Comparison of ENCODE assay signal across 8 mouse cellular contexts in the genomic region with DNA sequence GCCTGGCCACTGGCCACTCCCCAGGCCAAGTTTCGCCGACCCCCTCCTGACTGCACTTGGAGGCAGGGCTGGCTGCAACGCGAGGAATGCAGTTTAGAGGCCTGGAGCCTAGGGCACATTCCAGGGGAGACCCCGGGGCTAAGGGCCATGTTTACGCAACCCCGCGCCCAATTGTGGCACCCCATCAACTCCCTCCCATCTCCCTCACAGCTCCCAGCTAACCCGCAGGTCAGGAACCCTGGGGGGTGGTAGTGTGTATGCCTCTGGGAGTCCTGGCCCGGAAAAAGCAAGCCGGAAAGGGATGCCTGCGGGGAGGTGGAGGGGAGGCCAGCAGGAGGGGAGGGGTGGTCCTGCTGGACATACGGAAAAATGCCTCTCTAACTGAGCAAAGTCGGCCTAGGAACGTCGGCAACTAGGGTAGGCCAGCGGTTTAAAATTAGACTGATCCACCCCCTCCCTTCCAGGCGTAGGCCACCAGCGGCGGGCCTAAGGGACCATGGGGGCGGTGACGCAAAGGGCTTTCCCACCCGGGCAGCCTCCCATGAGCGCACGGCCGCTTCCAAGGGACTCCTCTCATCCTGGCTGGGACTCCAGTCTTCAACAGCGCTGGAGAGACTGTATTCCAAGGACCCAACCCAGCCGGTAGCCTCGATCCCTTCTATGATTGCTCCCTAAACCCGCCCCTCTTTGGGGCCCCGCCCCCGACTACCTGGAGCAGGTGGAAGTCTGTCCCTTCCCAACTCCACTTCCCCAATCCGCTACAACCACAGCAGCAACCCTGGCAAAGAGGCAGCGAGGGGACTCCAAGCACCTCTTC. TPM values are rescaled to one million over a fixed set of nuclear protein-coding genes. Genes with fewer than 3 reads are reported as not detected.
DNase-seq lines count a peak whose midpoint lies in the region; ATAC-seq lines count a peak whose summit lies in the region.

No protein-coding gene starts in this region.

- peak overlapping the region; percentile 75 for H3K4me3 ChIP-seq in embryonic facial prominence, embryonic 12.5 days
- H3K4me3 ChIP-seq in heart, embryonic 10.5 days: peak overlapping the region; percentile 72
- H3K4me3 ChIP-seq in kidney, embryonic 14.5 days (ENCODE audit: low read length): peak overlapping the region; percentile 79
- peak overlapping the region; percentile 64 for H3K4me3 ChIP-seq in lung, embryonic 15.5 days

- ATAC-seq in embryonic facial prominence, embryonic 12.5 days (ENCODE audit: insufficient number of reproducible peaks, insufficient read depth, low FRiP score, low TSS enrichment): peak; percentile 16
- peak; percentile 41 for ATAC-seq in kidney, embryonic 14.5 days (ENCODE audit: low FRiP score, low TSS enrichment)
- peak; percentile 64 for ATAC-seq in lung, embryonic 15.5 days (ENCODE audit: borderline replicate concordance, extremely low read depth, low FRiP score, low TSS enrichment)
- no peak for ATAC-seq in megakaryocyte-erythroid progenitor cell, adult 5-6 weeks (replicated peaks; ENCODE audit: low FRiP score, low TSS enrichment, poor library complexity, severe bottlenecking)

- peak overlapping the region; percentile 90 for H3K4me2 ChIP-seq in embryonic facial prominence, embryonic 12.5 days (replicated peaks)
- peak overlapping the region; percentile 92 for H3K4me2 ChIP-seq in kidney, embryonic 14.5 days (replicated peaks; ENCODE audit: low read depth, low read length)
- H3K4me2 ChIP-seq in lung, embryonic 15.5 days: peak overlapping the region; percentile 98

- H3K27ac ChIP-seq in embryonic facial prominence, embryonic 12.5 days: peak overlapping the region; percentile 82
- H3K27ac ChIP-seq in heart, embryonic 10.5 days: peak overlapping the region; percentile 89
- peak overlapping the region; percentile 84 for H3K27ac ChIP-seq in kidney, embryonic 14.5 days (ENCODE audit: low read depth, low read length)
- peak overlapping the region; percentile 97 for H3K27ac ChIP-seq in lung, embryonic 15.5 days

- no peaks in the 10 kb centered on the region for H3K36me3 ChIP-seq in embryonic facial prominence, embryonic 12.5 days
- no peaks in the 10 kb centered on the region for H3K36me3 ChIP-seq in heart, embryonic 10.5 days
- no peaks in the 10 kb centered on the region for H3K36me3 ChIP-seq in kidney, embryonic 14.5 days (ENCODE audit: control insufficient read depth, insufficient read depth, low read length)
- 0 out of 2 replicates have a peak, but pooled peaks cover 6% of the 10 kb centered on the region for H3K36me3 ChIP-seq in lung, embryonic 15.5 days

- peaks cover 38% of the 10 kb centered on the region for H3K4me1 ChIP-seq in embryonic facial prominence, embryonic 12.5 days
- peaks cover 60% of the 10 kb centered on the region for H3K4me1 ChIP-seq in heart, embryonic 10.5 days
- peaks cover 27% of the 10 kb centered on the region for H3K4me1 ChIP-seq in kidney, embryonic 14.5 days (ENCODE audit: control insufficient read depth, insufficient read depth, low read length)
- H3K4me1 ChIP-seq in lung, embryonic 15.5 days: peaks cover 66% of the 10 kb centered on the region

- no peaks in the 10 kb centered on the region for H3K27me3 ChIP-seq in embryonic facial prominence, embryonic 12.5 days
- H3K27me3 ChIP-seq in heart, embryonic 10.5 days (ENCODE audit: insufficient read depth, poor library complexity, severe bottlenecking): no peaks in the 10 kb centered on the region
- no peaks in the 10 kb centered on the region for H3K27me3 ChIP-seq in kidney, embryonic 14.5 days (ENCODE audit: control insufficient read depth, insufficient read depth, low read length)
- no peaks in the 10 kb centered on the region for H3K27me3 ChIP-seq in lung, embryonic 15.5 days

- WGBS in embryonic facial prominence, embryonic 12.5 days: 1% methylated on average over 34 of the region's 34 CpGs
- under 1% methylated on average over 34 of the region's 34 CpGs for WGBS in heart, embryonic 10.5 days
- WGBS in kidney, embryonic 14.5 days: 1% methylated on average over 28 of the region's 34 CpGs
- 0% methylated on average over 34 of the region's 34 CpGs for WGBS in lung, embryonic 15.5 days

- H3K9ac ChIP-seq in embryonic facial prominence, embryonic 12.5 days: peak overlapping the region; percentile 63
- H3K9ac ChIP-seq in kidney, embryonic 14.5 days (ENCODE audit: low read depth, low read length): peak overlapping the region; percentile 74
- peak overlapping the region; percentile 72 for H3K9ac ChIP-seq in lung, embryonic 15.5 days

- no peaks in the 10 kb centered on the region for H3K9me3 ChIP-seq in embryonic facial prominence, embryonic 12.5 days
- H3K9me3 ChIP-seq in heart, embryonic 10.5 days: no peaks in the 10 kb centered on the region
- H3K9me3 ChIP-seq in kidney, embryonic 14.5 days (ENCODE audit: control insufficient read depth, low read length): no peaks in the 10 kb centered on the region
- no peaks in the 10 kb centered on the region for H3K9me3 ChIP-seq in lung, embryonic 15.5 days

- DNase-seq in 3T3-L1 (ENCODE audit: low read depth, low spot score) (peak; percentile 77), R1 (ENCODE audit: low read depth, low spot score) (peak; percentile 82)
- peak; percentile 87 for DNase-seq in heart, embryonic 10.5 days (ENCODE audit: low spot score)
- peak; percentile 44 for DNase-seq in ovary, postnatal 10 days (ENCODE audit: low spot score)

RNA-seq across cellular contexts. Expression of a gene that starts 0.9 kb away (rescaled TPM):
- polyA plus RNA-seq in embryonic facial prominence, embryonic 12.5 days (2016; fragmentation: Nextera tagmentation; extraction: Ambion mirVana): 2.3 TPM in 2 replicates
- polyA plus RNA-seq in heart, embryonic 10.5 days (2016; fragmentation: Nextera tagmentation; extraction: Ambion mirVana): 2.1 and 3.0 TPM in 2 replicates
- 5.1 and 6.0 TPM in 2 replicates for polyA plus RNA-seq in kidney, embryonic 14.5 days (2014; fragmentation: Nextera tagmentation; extraction: Ambion mirVana)
- polyA plus RNA-seq in lung, embryonic 15.5 days (2015; fragmentation: Nextera tagmentation; extraction: Ambion mirVana): 10.6 and 11.9 TPM in 2 replicates
- total RNA-seq in megakaryocyte-erythroid progenitor cell, adult 5-6 weeks (2014; fragmentation: Nextera tagmentation): 7.0 and 9.1 TPM in 2 replicates
- total RNA-seq in megakaryocyte-erythroid progenitor cell, adult 5-6 weeks (2017): 0.99 and 8.2 TPM in 2 replicates

RNA-seq across cellular contexts. Expression of a gene that starts 1.8 kb away (rescaled TPM):
- 5.9 and 7.4 TPM in 2 replicates for polyA plus RNA-seq in embryonic facial prominence, embryonic 12.5 days (2016; fragmentation: Nextera tagmentation; extraction: Ambion mirVana)
- polyA plus RNA-seq in heart, embryonic 10.5 days (2016; fragmentation: Nextera tagmentation; extraction: Ambion mirVana): 1.8 and 2.4 TPM in 2 replicates
- polyA plus RNA-seq in kidney, embryonic 14.5 days (2014; fragmentation: Nextera tagmentation; extraction: Ambion mirVana): 2.6 and 4.0 TPM in 2 replicates
- 6.4 and 7.2 TPM in 2 replicates for polyA plus RNA-seq in lung, embryonic 15.5 days (2015; fragmentation: Nextera tagmentation; extraction: Ambion mirVana)
- 0.22 TPM in 1 of 2 replicates, not detected in the other for total RNA-seq in megakaryocyte-erythroid progenitor cell, adult 5-6 weeks (2014; fragmentation: Nextera tagmentation)
- 0.04 TPM in 1 of 2 replicates, not detected in the other for total RNA-seq in megakaryocyte-erythroid progenitor cell, adult 5-6 weeks (2017)

RNA-seq across cellular contexts. Expression of a gene that starts 20.7 kb away (rescaled TPM):
- 103 and 106 TPM in 2 replicates for polyA plus RNA-seq in embryonic facial prominence, embryonic 12.5 days (2016; fragmentation: Nextera tagmentation; extraction: Ambion mirVana)
- polyA plus RNA-seq in heart, embryonic 10.5 days (2016; fragmentation: Nextera tagmentation; extraction: Ambion mirVana): 99.6 and 101 TPM in 2 replicates
- 120 and 142 TPM in 2 replicates for polyA plus RNA-seq in kidney, embryonic 14.5 days (2014; fragmentation: Nextera tagmentation; extraction: Ambion mirVana)
- 110 and 116 TPM in 2 replicates for polyA plus RNA-seq in lung, embryonic 15.5 days (2015; fragmentation: Nextera tagmentation; extraction: Ambion mirVana)
- total RNA-seq in megakaryocyte-erythroid progenitor cell, adult 5-6 weeks (2014; fragmentation: Nextera tagmentation): 86.9 and 175 TPM in 2 replicates
- total RNA-seq in megakaryocyte-erythroid progenitor cell, adult 5-6 weeks (2017): 46.9 and 64.6 TPM in 2 replicates

RNA-seq across cellular contexts. Expression of a gene that starts 20.7 kb away (rescaled TPM):
- 1.6 and 1.8 TPM in 2 replicates for polyA plus RNA-seq in embryonic facial prominence, embryonic 12.5 days (2016; fragmentation: Nextera tagmentation; extraction: Ambion mirVana)
- polyA plus RNA-seq in heart, embryonic 10.5 days (2016; fragmentation: Nextera tagmentation; extraction: Ambion mirVana): 1.5 and 1.9 TPM in 2 replicates
- polyA plus RNA-seq in kidney, embryonic 14.5 days (2014; fragmentation: Nextera tagmentation; extraction: Ambion mirVana): 1.6 and 2.1 TPM in 2 replicates
- 1.6 and 2.8 TPM in 2 replicates for polyA plus RNA-seq in lung, embryonic 15.5 days (2015; fragmentation: Nextera tagmentation; extraction: Ambion mirVana)
- 8.3 and 9.8 TPM in 2 replicates for total RNA-seq in megakaryocyte-erythroid progenitor cell, adult 5-6 weeks (2014; fragmentation: Nextera tagmentation)
- total RNA-seq in megakaryocyte-erythroid progenitor cell, adult 5-6 weeks (2017): 4.8 TPM in 2 replicates

RNA-seq across cellular contexts. Expression of a gene that starts 26.3 kb away (rescaled TPM):
- 0.69 and 0.74 TPM in 2 replicates for polyA plus RNA-seq in embryonic facial prominence, embryonic 12.5 days (2016; fragmentation: Nextera tagmentation; extraction: Ambion mirVana)
- 0.12 and 0.44 TPM in 2 replicates for polyA plus RNA-seq in heart, embryonic 10.5 days (2016; fragmentation: Nextera tagmentation; extraction: Ambion mirVana)
- 0.43 and 1.2 TPM in 2 replicates for polyA plus RNA-seq in kidney, embryonic 14.5 days (2014; fragmentation: Nextera tagmentation; extraction: Ambion mirVana)
- polyA plus RNA-seq in lung, embryonic 15.5 days (2015; fragmentation: Nextera tagmentation; extraction: Ambion mirVana): 1.1 and 1.5 TPM in 2 replicates
- not detected in 2 replicates for total RNA-seq in megakaryocyte-erythroid progenitor cell, adult 5-6 weeks (2014; fragmentation: Nextera tagmentation)
- total RNA-seq in megakaryocyte-erythroid progenitor cell, adult 5-6 weeks (2017): not detected in 2 replicates
